Mouse (Mus musculus) MEL-GATA-1-ER (cell line): Measurements from ENCODE around the gene Rhov.

Experiments used
- DNase-seq: peaks from one replicate; pipeline ENCODE4 v3.0.0-alpha.2; 2012; ENCODE audit warnings: low read depth; ENCODE audit errors: extremely low read depth

Gene Rhov

DNA sequence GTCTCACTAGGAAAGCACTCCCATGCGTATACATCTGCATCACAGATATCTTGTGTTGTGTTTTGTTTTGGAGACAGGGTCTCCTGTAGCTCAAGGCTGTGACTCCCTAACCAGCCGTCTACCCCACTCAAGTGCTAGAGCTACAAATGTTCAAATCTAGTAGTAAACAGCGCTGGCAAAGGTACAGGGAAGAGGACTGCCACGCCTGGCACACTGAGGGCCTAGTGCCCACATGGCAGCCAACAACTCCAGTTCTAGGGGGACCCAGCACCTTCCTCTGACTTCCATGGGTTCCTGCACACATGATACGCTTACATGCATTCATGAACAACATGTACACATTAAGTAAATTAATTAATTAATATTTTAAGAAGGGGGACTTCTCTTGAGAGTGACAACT, 21.2 kb upstream of the Rhov start:
- DNase-seq = no peak

DNA sequence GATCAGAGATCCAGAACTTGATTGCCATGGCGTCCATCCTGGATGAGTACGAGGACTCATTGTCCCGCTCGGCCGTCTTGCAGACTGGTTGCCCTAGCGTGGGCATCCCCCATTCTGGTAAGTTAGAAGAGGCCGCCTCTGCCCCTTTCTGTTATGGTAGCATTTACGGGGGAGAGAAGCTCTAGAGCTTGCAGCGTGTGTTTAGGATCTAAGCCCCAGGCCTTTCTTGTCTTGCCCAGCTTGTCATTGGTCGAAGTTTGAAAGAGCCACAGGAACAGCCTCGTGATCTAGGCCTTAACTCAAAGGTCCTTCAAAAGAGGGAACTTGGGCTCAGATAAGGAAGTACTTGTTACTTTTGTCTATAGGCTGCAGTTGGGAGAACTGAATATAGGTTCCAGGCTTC, 17.9 kb upstream of the Rhov start:
- DNase-seq = peak; percentile 92

DNA sequence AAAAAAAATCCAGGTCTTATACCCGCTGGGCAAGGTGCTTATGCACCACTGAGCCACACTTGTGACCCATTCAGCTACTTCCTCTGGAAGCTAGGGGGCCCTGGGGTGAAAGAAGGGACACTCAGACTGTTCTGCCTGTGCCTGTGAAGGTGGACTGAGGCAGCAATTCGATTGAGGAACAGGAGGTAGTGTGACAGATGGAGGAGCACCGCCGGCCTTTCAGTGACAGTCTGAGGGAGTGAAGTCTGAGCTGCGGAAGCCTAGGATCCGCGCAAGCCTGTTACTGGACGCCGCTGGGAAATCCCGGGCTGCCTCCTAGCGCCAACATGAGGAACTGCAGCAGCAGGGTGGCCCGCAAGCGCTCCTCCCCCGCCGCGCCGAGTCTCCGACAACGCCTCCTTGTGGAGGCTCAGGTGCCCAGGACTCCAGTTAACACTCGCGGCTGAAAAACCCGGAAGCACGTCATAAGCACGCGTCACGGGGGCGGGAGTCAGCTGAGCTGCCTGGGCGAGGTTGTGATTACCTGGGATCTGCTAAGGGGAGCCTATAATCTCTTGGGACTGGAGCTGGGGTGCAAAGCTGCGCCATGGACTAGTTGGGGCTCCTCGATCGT, 17.3 kb upstream of the Rhov start, which contains the start of gene Vps18:
Gene Vps18, plus strand, starts transcription at position 471 of the 613 bp plus-strand sequence.
- DNase-seq = peak; percentile 90

DNA sequence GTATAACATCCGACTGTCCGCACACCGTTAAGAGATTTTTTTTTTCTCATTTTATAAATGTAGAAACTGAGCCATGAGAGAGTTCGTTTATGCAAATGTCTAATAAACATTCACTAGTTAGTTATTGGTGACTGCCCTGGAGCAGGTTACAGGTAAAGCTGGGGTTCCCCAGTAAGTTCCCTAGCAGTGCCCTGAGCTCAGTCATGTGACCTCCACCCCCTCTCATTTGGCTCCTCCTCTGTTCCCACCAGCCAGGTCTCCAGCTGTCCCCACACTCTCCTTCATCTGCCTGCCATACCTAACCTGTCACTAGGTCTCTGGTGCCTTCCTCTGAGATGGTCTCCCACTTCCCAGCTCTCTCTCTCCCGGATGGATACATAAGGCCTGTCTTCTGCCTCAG, 16.3 kb upstream of the Rhov start:
- DNase-seq = no peak

DNA sequence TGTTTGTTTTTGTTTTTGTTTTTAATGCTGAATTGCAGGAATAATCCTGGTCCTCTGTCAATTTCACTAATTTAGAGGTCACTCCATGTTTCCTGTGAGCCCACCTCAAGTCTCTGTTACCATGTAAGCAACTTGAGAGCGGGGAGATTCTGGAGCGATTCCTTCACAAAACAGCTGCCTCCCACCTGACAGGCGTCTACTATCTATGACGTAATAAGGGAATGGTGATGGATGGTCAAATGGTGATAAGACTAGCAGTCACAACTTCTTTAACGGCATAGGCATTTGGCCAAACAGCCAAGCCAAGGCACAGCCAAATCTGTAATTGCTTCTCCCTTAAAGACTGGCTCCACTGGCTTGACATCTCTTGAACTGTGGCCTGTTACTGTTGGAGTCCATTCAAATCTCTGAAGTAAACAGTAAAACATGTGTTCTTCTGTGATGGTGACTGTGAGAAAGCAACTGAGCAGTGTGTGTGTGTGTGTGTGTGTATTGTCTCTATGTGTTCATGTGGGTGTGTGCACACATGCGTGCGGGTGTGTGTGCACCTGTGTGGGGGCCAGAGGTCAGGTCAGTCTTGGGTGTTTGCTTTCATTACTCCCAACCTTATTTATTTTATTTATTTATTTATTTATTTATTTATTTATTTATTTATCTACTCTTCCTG, 11.0 kb upstream of the Rhov start:
- no peak for DNase-seq

DNA sequence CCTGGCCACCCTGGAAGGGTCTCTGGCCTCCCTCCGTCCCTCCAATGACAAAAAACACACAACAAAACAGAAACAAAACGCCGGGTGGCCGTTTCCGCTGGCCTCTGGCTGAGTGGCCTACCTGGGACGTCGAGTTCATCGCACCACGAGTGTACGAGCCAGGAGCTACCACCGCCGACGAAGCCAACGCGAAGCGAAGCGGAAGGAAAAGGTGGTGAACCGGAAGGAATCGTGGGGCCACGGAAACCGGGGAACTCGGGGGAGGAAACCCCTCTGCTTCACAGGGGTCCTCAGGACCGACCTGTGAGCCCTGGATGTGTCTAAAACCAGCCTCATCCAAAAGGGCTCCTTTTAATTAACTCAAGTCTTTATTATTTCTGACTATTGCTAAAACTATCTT, 6.7 kb upstream of the Rhov start:
- DNase-seq = no peak

DNA sequence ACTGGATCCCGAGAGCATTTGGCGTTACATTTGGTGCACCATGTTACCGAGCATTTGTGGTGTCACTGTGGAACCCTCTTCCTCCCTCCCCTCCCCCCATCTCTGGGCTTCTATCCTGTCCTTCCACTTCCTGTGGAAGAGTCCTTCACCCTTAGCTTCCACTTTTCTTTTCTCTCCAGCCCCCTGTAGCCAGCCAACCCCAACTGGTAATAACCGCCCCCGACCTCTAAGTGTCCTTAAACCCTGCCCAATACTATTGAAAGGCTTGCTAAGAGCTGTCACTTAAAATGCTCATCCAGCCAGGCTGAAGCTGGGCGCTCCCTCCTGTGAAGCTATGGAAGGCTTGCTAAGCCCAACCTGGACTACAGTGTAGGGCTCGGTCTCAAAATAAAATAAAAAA, 5.9 kb upstream of the Rhov start:
- DNase-seq = no peak

DNA sequence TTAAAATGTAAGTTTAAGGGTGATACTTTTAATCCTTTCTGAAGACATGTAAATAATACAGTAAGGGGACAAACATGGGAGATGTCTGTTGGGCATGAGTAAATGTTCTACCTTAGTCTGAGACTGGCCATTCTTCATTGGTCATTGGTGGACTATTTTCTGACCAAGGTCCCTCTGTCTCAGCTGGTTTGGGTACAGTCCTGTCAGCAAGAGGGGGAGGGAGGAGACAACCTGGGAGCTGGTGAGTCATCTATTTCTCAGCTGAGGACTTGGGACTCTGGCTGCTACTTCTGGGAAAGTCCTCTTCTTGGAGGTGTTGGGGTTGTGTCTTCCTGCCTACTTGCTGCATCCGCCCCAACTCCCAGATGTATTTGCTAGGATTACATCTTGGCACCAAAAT, 3.1 kb upstream of the Rhov start:
- no peak for DNase-seq

DNA sequence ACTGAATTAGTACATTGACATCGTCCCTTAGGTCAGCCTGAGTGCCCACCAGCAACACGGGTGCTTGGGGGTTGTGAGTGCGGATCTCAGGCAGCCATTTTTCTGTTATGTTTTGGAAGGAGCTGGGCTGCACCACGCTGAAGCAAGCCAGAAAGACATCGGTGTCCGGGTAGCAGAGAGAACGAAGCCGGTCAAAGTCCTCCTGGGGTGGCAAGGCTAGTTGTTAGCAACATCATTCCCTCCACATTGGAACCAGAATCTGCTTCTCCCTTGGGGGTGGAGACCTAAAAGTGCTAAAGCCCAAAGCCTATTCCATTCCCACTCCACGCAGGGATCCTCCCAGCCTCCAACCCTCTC, 808 bp downstream of the Rhov start:
- DNase-seq = no peak

DNA sequence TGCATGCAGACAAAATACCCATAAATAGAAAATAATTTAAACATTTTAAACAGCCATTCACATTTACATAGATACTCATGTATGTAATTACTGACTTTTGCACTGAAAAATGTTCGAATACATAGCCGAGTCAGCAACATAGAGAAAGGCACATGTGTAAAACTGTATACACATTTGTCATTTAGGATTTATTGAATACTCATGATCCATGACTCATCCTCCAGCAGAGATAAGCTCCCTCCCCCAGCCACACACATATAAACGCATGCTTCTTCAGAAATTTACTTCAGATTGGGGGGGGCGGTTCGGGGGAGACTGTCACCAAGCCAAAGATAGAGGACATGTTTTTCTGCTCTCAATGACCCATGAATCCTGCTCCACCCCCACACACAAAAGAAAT, 7.3 kb downstream of the Rhov start:
- no peak for DNase-seq

DNA sequence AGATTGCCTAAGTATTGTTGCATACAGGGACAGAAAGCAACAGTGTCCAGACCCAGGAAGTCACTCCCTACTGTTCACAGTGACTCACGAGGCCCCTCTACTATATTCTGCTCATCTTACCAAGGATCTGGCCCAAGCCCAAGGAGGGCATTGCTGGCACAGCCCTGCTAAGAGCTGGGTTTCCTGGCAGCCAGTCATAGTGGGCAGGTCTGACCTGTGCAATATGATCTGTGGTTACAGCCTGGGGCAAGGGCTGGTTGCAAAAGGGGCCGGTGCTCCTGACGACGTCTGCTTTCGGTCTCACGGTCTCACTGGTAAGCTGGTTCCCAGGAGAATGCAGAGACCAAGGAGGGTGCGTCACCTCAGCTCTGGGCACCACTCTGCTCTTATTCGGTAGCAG, 8.1 kb downstream of the Rhov start:
- no peak for DNase-seq

DNA sequence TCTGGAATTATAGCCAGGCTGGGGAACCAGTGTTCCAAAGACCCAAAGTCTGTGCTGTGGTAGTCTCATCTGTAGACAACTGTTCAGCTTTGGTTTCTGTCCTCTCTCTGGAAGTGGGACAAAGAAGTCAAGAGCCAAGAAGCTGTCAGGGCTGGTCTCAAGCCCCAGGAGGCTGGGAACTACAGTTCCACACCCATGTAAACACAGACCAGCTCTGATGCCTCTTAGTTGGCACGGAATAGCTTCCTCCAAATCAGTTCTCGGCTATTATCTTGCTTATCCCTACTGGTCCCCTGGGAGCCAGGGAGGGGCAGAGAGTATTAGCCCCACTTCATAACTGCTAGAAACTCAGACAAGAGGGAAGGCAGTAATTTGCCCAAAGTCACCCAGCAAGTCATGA, 9.7 kb downstream of the Rhov start:
- no peak for DNase-seq

DNA sequence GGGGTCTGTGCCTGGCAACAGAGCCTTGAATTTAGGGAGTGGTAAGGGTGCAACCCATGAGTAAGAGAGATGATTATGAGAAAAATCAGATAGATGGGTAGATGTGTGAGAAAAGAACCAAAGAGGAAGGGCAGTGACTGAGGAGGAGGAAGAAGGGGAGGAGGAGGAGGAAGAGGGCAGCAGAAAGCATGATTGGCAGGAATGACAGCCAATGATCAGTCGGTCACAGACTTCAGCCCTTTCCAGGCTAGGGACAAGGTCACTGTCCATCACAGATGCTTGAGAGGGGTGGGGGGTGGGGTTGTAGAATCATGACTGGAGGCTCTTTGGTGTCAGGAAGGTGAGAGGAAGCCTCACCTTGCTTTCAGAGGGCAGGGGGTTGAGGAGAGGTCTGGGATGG, 10.6 kb downstream of the Rhov start:
- DNase-seq = peak; percentile 46

DNA sequence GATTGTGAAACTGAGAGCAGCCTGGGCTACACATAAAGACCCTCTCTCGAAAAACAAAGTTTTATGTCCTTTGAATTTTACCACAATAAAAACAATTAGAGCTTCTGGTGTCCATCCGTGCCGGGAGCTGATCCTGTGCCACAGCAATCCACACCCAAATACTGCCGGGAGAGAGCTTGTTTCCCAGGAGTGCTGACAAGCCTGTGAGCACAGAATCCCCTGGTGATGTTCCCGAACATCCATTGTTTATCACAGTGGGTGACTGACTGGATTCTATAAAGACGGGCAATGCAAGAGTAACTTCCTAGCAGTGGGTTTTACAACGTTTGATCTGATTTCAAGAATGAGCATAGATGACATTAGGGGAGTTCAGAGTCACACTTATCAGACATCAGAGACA, 16.1 kb downstream of the Rhov start:
- no peak for DNase-seq

DNA sequence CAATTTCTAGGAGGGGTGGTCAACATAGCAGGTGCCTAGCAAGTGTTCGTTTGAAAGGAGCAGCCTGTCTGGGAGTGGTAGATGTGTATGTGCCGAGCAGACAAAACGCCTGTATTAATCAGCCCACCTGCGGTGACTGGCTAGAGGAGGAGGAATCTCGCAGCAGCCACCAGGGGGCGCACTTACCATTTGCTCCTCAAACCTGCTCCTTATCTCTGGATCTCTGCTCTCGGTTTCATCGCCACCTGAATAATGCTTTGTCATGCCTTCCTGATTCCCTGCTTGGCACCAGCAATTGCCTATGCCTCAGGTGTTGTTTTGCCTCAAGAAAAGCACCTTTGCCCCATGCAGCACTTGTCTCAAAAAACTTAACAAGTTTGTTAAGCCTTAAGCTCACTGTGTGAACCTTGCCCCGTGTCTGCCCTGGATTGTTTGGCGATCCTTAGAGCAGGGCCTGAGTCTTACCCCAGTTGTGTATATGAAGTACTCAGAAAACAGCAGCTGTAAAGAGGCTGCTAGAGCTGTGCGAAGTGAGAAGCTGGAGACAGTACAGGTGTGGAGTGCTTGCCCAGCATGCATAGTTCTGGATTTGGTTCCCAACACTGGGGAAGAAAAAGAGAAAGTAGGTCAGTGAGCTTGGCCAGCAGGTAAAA, 20.1 kb downstream of the Rhov start:
- DNase-seq = peak; percentile 63

DNA sequence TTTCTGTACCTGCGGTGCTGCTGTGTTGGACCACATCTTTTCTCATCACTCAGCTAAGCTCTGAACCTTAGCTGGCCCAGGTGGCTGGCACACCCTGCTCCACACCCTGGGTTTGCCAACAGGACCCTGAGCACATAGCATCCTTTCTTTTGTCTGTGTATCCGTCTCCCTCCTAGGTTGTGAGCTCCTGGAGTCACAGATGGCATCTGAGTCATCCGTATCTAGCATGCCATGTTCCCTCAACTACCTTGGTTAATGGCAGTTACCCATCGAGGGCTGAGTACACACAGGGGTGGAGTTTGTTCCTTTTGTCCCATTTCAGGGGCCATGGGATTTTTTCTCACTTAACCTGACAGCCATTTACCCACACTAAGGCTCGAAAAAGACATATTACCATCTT, 20.7 kb downstream of the Rhov start:
- DNase-seq = no peak

DNA sequence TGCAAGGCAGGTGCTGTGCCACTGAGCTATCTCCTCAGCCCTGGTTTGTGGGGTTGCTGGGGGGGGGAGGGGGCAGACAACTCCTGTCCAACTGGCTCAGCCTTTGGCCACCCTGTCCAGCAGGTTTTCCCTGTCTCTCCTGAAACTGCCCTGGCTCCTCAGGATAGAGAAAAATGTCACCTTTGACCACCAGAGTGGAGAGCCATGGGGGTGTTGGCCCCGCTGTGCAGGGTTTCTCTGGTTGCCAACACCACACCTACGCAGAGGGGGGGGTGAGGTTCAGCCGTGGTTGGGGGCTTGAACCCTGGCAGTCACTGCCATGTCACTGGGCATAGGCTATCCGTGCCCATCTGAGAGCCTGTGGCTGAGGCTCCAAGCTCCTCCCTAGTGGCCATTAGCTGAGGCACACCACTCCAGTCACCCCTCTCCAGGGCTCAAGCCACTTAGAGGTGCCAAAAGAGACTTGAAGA, 21.4 kb downstream of the Rhov start:
- no peak for DNase-seq

DNA sequence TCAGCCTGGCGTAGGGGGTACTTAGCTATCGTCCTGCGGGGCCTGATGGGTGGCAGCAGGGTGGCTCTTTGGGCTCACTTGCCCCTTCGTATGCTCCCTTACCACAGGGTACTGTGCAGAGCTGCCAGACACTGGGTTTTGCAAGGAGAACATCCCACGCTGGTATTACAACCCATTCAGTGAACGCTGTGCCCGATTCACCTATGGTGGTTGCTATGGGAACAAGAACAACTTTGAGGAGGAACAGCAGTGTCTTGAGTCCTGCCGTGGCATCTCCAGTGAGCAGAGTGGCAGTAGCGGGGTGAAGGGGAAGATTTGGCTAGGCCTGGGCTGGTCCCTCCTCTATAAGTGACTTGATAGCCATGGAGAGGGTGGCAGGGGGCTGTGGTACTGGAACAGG, 23.2 kb downstream of the Rhov start:
- no peak for DNase-seq

DNA sequence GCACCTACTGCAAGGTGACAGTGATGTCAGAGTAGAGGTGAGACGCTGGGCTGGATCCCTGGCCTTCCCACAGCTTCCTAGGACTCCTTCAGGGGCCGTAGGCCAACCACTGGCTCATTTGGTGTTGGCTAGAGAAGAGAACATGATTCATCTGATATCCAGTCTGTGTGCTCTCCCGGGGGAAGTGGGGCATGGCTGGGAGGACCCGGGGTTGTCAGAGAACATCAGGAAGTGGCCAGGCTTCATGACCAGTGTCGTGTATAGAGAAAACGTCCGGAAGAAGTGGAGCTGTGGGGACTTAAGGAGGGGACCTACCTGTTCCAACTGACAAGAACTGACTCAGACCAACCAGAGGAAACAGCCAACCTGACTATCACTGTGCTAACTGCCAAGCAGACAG, 25.8 kb downstream of the Rhov start:
- no peak for DNase-seq

DNA sequence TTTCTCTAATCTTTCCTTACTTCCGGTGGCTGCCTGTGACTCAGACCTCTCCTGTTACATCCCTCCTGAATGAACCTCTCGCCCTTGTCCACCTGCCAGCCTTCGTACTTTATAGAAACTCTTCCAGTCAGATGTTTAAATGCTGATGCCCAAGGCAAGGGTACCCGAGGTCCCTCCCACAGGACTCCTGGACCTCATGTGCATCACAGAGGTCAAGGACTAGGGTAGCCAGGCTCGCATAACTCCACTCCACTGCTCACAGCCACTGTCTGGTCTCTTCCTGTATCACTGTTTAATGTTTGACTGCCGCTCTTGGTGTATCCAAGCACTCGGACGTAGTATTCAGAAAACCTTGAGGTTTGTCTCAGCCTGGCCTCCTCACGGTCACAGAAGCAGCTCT, 28.5 kb downstream of the Rhov start:
- DNase-seq = no peak

DNA sequence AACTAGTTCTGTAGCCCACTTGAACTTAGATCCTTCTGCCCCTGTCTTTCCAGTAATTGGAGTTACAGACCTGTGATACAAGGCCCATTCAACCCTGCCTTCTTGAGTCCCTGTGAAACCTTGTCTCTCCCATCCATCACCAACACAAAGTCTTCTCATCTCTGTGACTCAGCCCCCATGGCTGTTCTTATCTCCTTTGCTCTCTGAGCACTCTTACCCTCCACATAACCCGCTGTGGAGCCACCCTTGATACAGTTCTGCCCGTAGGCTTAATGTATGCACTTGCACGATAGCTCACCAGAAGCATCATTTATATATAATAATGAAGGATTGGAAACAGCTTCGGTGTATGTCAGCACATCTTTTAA, 30.3 kb downstream of the Rhov start:
- DNase-seq = no peak

DNA sequence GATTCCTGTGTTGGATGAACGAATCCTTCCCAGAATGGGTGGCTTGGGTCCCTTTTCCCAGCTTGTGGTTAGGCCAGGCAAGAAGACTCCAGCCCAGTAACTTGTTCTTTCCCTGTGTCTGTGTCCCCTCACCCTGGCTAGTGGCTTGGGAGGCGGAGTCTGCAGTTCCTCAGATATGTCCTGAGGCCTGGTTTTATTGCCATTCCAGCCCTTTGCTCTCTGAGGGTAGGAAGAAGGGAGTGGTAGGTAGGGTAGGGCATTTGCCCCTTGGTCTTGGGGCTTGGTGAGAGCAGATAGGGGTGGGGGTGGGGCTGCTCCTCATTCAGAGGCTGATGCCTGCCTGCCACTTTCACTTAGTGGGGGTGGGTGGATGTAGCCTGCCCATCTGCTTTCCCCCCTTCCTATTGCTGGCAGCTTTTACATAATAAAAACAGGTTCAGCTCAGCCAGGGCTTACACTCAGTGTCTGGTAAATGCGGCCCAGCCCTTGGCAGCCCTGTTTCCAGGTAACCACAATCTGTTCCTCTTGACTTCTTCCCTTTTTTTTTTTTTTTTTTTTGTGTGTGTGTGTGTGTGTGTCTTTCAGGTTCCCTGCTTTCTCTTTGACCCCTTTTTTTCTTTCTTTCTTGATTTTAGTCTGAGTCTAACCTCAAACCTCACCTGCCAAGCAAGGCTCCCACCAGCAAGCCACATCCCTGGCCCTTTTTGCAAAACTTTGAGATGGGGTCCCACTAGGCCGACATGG, 30.8 kb downstream of the Rhov start:
- DNase-seq = no peak
